Mouse (Mus musculus) embryo, embryonic 11.5 days (tissue): ENCODE measurements around the gene Stac2.

ENCODE experiments used
- DNase-seq: peaks from one replicate; pipeline ENCODE4 v3.0.0-alpha.2; 2012; ENCODE audit warnings: low read depth, low spot score

Gene Stac2

GRCm38 (mm10) chr11:98021565-98022252 lies 31.6 kb downstream of the Stac2 start:
- DNase-seq: no peak

GRCm38 (mm10) chr11:98021118-98021517 lies 32.1 kb downstream of the Stac2 start:
- no peak for DNase-seq

GRCm38 (mm10) chr11:98020710-98021109 lies 32.6 kb downstream of the Stac2 start:
- DNase-seq: no peak

- DNase-seq: no peak
Measured at GRCm38 (mm10) chr11:98019883-98020610, 33.2 kb downstream of the Stac2 start.

- no peak for DNase-seq
Measured at GRCm38 (mm10) chr11:98018858-98019641, 34.2 kb downstream of the Stac2 start.

GRCm38 (mm10) chr11:98018222-98018621 lies 35.0 kb downstream of the Stac2 start:
- DNase-seq: no peak

- no peak for DNase-seq
Measured at GRCm38 (mm10) chr11:98016824-98017223, 36.4 kb downstream of the Stac2 start.

GRCm38 (mm10) chr11:98016177-98016576 lies 37.1 kb downstream of the Stac2 start:
- DNase-seq: no peak

- DNase-seq: no peak
Measured at GRCm38 (mm10) chr11:98012831-98013230, 40.4 kb downstream of the Stac2 start.

GRCm38 (mm10) chr11:98011716-98012115 lies 41.5 kb downstream of the Stac2 start:
- DNase-seq: no peak

GRCm38 (mm10) chr11:98008087-98008486 lies 45.2 kb downstream of the Stac2 start:
- no peak for DNase-seq

- no peak for DNase-seq
Measured at GRCm38 (mm10) chr11:98005686-98006085, 47.6 kb downstream of the Stac2 start.

- DNase-seq: no peak
Measured at GRCm38 (mm10) chr11:98005076-98005475, 48.2 kb downstream of the Stac2 start.

GRCm38 (mm10) chr11:98004161-98004560 lies 49.1 kb downstream of the Stac2 start:
- DNase-seq: no peak

- no peak for DNase-seq
Measured at GRCm38 (mm10) chr11:98003171-98003671, 50.0 kb downstream of the Stac2 start.

- no peak for DNase-seq
Measured at GRCm38 (mm10) chr11:98002627-98003026, 50.6 kb downstream of the Stac2 start.

GRCm38 (mm10) chr11:98001986-98002385 lies 51.3 kb downstream of the Stac2 start:
- DNase-seq: no peak

GRCm38 (mm10) chr11:98001351-98001824 lies 51.9 kb downstream of the Stac2 start:
- DNase-seq: no peak

- no peak for DNase-seq
Measured at GRCm38 (mm10) chr11:98000378-98001140, 52.7 kb downstream of the Stac2 start.

- DNase-seq: no peak
Measured at GRCm38 (mm10) chr11:97999748-98000147, 53.5 kb downstream of the Stac2 start.

- no peak for DNase-seq
Measured at GRCm38 (mm10) chr11:97998898-97999608, 54.2 kb downstream of the Stac2 start.
